Mouse (Mus musculus): Measurements from ENCODE around the gene Cdk16. TPM values are rescaled to one million over a fixed set of nuclear protein-coding genes. Genes with fewer than 3 reads are reported as not detected.
"Not testable (repeated sequence)": the region's sequence is repeated elsewhere in the genome, so short reads cannot be mapped to it uniquely, and the experiment has no call there.

The Cdk16 gene
- polyA plus RNA-seq (2017; shearing (Covaris generic)): 10 to 100 TPM in 2 of 3 experiments, 1 to 10 TPM in 1; 5.6 to 14.2 (median 13.1) TPM

GRCm38 (mm10) chrX:20687519-20688067 is at the start of gene Cdk16:
Gene Cdk16 (plus strand): TSS chrX:20687954.
- peak; percentile 88 for ATAC-seq

GRCm38 (mm10) chrX:20638141-20638540 is 49.6 kb upstream of the Cdk16 start:
- no peak for ATAC-seq

GRCm38 (mm10) chrX:20644780-20645179 is 43.0 kb upstream of the Cdk16 start:
- ATAC-seq: no peak

GRCm38 (mm10) chrX:20657593-20657992 is 30.2 kb upstream of the Cdk16 start:
- ATAC-seq: no peak

GRCm38 (mm10) chrX:20658026-20658652 is 29.6 kb upstream of the Cdk16 start, which contains the start of gene Uba1:
Gene Uba1 (plus strand): TSS chrX:20658326.
- peak; percentile 88 for ATAC-seq

GRCm38 (mm10) chrX:20658891-20659406 is 28.8 kb upstream of the Cdk16 start:
- ATAC-seq: no peak

- no peak for ATAC-seq
Measured at GRCm38 (mm10) chrX:20662317-20662715, 25.4 kb upstream of the Cdk16 start.

GRCm38 (mm10) chrX:20662716-20663443 is 24.9 kb upstream of the Cdk16 start:
- peak; percentile 70 for ATAC-seq

GRCm38 (mm10) chrX:20663444-20663790 is 24.3 kb upstream of the Cdk16 start:
- ATAC-seq: peak; percentile 4

GRCm38 (mm10) chrX:20688068-20688547 is 354 bp downstream of the Cdk16 start:
- ATAC-seq: peak; percentile 69

GRCm38 (mm10) chrX:20688615-20689014 is 861 bp downstream of the Cdk16 start:
- ATAC-seq: peak; percentile 20

GRCm38 (mm10) chrX:20691566-20691965 is 3.8 kb downstream of the Cdk16 start:
- no peak for ATAC-seq

GRCm38 (mm10) chrX:20692616-20693015 is 4.9 kb downstream of the Cdk16 start:
- ATAC-seq: no peak

GRCm38 (mm10) chrX:20695842-20696241 is 8.1 kb downstream of the Cdk16 start:
- no peak for ATAC-seq

- no peak for ATAC-seq
Measured at GRCm38 (mm10) chrX:20703741-20704290, 16.1 kb downstream of the Cdk16 start, which contains the start of gene Usp11. Gene Usp11 (plus strand): TSS chrX:20703906.

- peak; percentile 85 for ATAC-seq
Measured at GRCm38 (mm10) chrX:20704295-20705082, 16.7 kb downstream of the Cdk16 start.

- ATAC-seq: no peak
Measured at GRCm38 (mm10) chrX:20705083-20705402, 17.3 kb downstream of the Cdk16 start.

GRCm38 (mm10) chrX:20728681-20729080 is 40.9 kb downstream of the Cdk16 start:
- ATAC-seq: no peak

- not testable (repeated sequence) for ATAC-seq
Measured at GRCm38 (mm10) chrX:20730048-20730447, 42.3 kb downstream of the Cdk16 start.

- ATAC-seq: no peak
Measured at GRCm38 (mm10) chrX:20736479-20736878, 48.7 kb downstream of the Cdk16 start.

GRCm38 (mm10) chrX:20748829-20749228 is 61.1 kb downstream of the Cdk16 start:
- no peak for ATAC-seq
